Mouse (Mus musculus) limb, embryonic 10.5 days (tissue): ENCODE measurements around the gene Dst. TPM values are rescaled to one million over a fixed set of nuclear protein-coding genes. Genes with fewer than 3 reads are reported as not detected.
A peak's percentile ranks its signal among the peaks of the same experiment; 100 is the strongest.

Experiments used
- DNase-seq: peaks from one replicate; pipeline ENCODE4 v3.0.0-alpha.2; 2017; ENCODE audit warnings: low spot score
- H3K27ac ChIP-seq: fragments of 300-500 bp; sonication (generic); 2 replicates; pipeline ENCODE4 v1.5.1; 2016; ENCODE audit warnings: mild to moderate bottlenecking
- H3K27me3 ChIP-seq: fragments of 300-500 bp; sonication (generic); 2 replicates; pipeline ENCODE4 v1.6.1; 2016; ENCODE audit warnings: low read depth, mild to moderate bottlenecking; ENCODE audit not compliant: poor library complexity, severe bottlenecking
- H3K36me3 ChIP-seq: fragments of 300-500 bp; sonication (generic); 2 replicates; pipeline ENCODE4 v1.6.1; 2016; ENCODE audit warnings: mild to moderate bottlenecking, moderate library complexity
- H3K4me1 ChIP-seq: fragments of 300-500 bp; sonication (generic); 2 replicates; pipeline ENCODE4 v1.6.1; 2016
- H3K4me3 ChIP-seq: fragments of 300-500 bp; sonication (generic); 2 replicates; pipeline ENCODE4 v1.5.1; 2016; ENCODE audit warnings: mild to moderate bottlenecking, moderate library complexity
- H3K9me3 ChIP-seq: fragments of 300-500 bp; sonication (generic); replicated peaks from 2 replicates; pipeline ENCODE4 v1.6.1; 2016; ENCODE audit warnings: mild to moderate bottlenecking
- WGBS: fragments of 180-500 bp; shearing (Covaris S2); methylation state at CpG from one replicate; pipeline ENCODE4 v1.1.7; 2016; 5-methylcytosine and 5-hydroxymethylcytosine counted together
- polyA plus RNA-seq: library from polyadenylated mRNA; unstranded; fragments of >200 nt; fragmentation: Nextera tagmentation; extraction: Ambion mirVana; gene quantifications from 2 replicates; pipeline ENCODE4 v1.2.1, GENCODE M21; 2016

Gene Dst
- polyA plus RNA-seq, 1 experiment from 2014 or later, result 9.7 TPM

GRCm38 (mm10) chr1:34020599-34020998 lies 112.6 kb downstream of the Dst start:
- DNase-seq, result no peak
- H3K9me3 ChIP-seq, result no peaks in the 10 kb centered on the region
- H3K36me3 ChIP-seq, result no peaks in the 10 kb centered on the region
- peaks cover 21% of the 10 kb centered on the region for H3K4me1 ChIP-seq
- 89% methylated on average over 6 of the region's 6 CpGs for WGBS
- no peaks in the 10 kb centered on the region for H3K27me3 ChIP-seq
- H3K27ac ChIP-seq, result peak overlapping the region; percentile 73; the same call in 1 of the 2 replicates
- H3K4me3 ChIP-seq, result no peak overlapping the region

- peaks cover 21% of the 10 kb centered on the region for H3K4me1 ChIP-seq
- no peaks in the 10 kb centered on the region for H3K36me3 ChIP-seq
- H3K4me3 ChIP-seq, result no peak overlapping the region
- H3K27me3 ChIP-seq, result no peaks in the 10 kb centered on the region
- DNase-seq, result no peak
- 86% methylated on average over 2 of the region's 2 CpGs for WGBS
- no peak overlapping the region for H3K27ac ChIP-seq
- H3K9me3 ChIP-seq, result no peaks in the 10 kb centered on the region
These were observed 113.5 kb downstream of the Dst start for GRCm38 (mm10) chr1:34021574-34021973.

- no peak for DNase-seq
- Histone ChIP-seq H3K27ac (no peak overlapping the region), H3K4me1 (peaks cover 21% of the 10 kb centered on the region), H3K4me3 (no peak overlapping the region), H3K36me3 (no peaks in the 10 kb centered on the region), H3K9me3 (no peaks in the 10 kb centered on the region), H3K27me3 (no peaks in the 10 kb centered on the region)
- 79% methylated on average over 9 of the region's 9 CpGs for WGBS
These were observed 115.1 kb downstream of the Dst start for GRCm38 (mm10) chr1:34023154-34023553.

GRCm38 (mm10) chr1:34025879-34026278 lies 117.9 kb downstream of the Dst start:
- DNase-seq, result no peak
- Histone ChIP-seq H3K27me3 (no peaks in the 10 kb centered on the region), H3K36me3 (no peaks in the 10 kb centered on the region), H3K27ac (no peak overlapping the region), H3K9me3 (no peaks in the 10 kb centered on the region), H3K4me3 (no peak overlapping the region), H3K4me1 (peaks cover 12% of the 10 kb centered on the region; the same call in 1 of the 2 replicates)
- 80% methylated on average over 6 of the region's 6 CpGs for WGBS

GRCm38 (mm10) chr1:34028722-34029121 lies 120.7 kb downstream of the Dst start:
- Histone ChIP-seq H3K9me3 (no peaks in the 10 kb centered on the region), H3K36me3 (no peaks in the 10 kb centered on the region), H3K27me3 (no peaks in the 10 kb centered on the region), H3K4me1 (peaks cover 5% of the 10 kb centered on the region; the same call in 1 of the 2 replicates), H3K27ac (no peak overlapping the region), H3K4me3 (no peak overlapping the region)
- 86% methylated on average over 5 of the region's 5 CpGs for WGBS
- no peak for DNase-seq

GRCm38 (mm10) chr1:34030330-34031021 lies 122.5 kb downstream of the Dst start:
- Histone ChIP-seq H3K27ac (no peak overlapping the region), H3K9me3 (no peaks in the 10 kb centered on the region), H3K36me3 (no peaks in the 10 kb centered on the region), H3K4me3 (no peak overlapping the region), H3K27me3 (no peaks in the 10 kb centered on the region), H3K4me1 (peaks cover 7% of the 10 kb centered on the region; the same call in 1 of the 2 replicates)
- DNase-seq, result no peak
- 85% methylated on average over 17 of the region's 17 CpGs for WGBS

GRCm38 (mm10) chr1:34033052-34033451 lies 125.0 kb downstream of the Dst start:
- H3K4me3 ChIP-seq, result no peak overlapping the region
- peaks cover 10% of the 10 kb centered on the region; the same call in 1 of the 2 replicates for H3K4me1 ChIP-seq
- H3K27ac ChIP-seq, result no peak overlapping the region
- no peaks in the 10 kb centered on the region for H3K27me3 ChIP-seq
- DNase-seq, result no peak
- no peaks in the 10 kb centered on the region for H3K36me3 ChIP-seq
- no peaks in the 10 kb centered on the region for H3K9me3 ChIP-seq
- WGBS, result 81% methylated on average over 5 of the region's 5 CpGs

- H3K4me1 ChIP-seq, result peaks cover 10% of the 10 kb centered on the region; the same call in 1 of the 2 replicates
- 100% methylated on average over 1 of the region's 1 CpGs for WGBS
- H3K27me3 ChIP-seq, result no peaks in the 10 kb centered on the region
- H3K9me3 ChIP-seq, result no peaks in the 10 kb centered on the region
- H3K36me3 ChIP-seq, result no peaks in the 10 kb centered on the region
- no peak for DNase-seq
- H3K27ac ChIP-seq, result no peak overlapping the region
- H3K4me3 ChIP-seq, result no peak overlapping the region
These were observed 125.5 kb downstream of the Dst start for GRCm38 (mm10) chr1:34033478-34033877.

GRCm38 (mm10) chr1:34033958-34034357 lies 125.9 kb downstream of the Dst start:
- H3K27ac ChIP-seq, result no peak overlapping the region
- peaks cover 10% of the 10 kb centered on the region; the same call in 1 of the 2 replicates for H3K4me1 ChIP-seq
- H3K9me3 ChIP-seq, result no peaks in the 10 kb centered on the region
- H3K36me3 ChIP-seq, result no peaks in the 10 kb centered on the region
- no peak overlapping the region for H3K4me3 ChIP-seq
- no peaks in the 10 kb centered on the region for H3K27me3 ChIP-seq
- 91% methylated on average over 3 of the region's 3 CpGs for WGBS
- no peak for DNase-seq

- peaks cover 9% of the 10 kb centered on the region for H3K4me1 ChIP-seq
- H3K36me3 ChIP-seq, result no peaks in the 10 kb centered on the region
- no peak overlapping the region for H3K4me3 ChIP-seq
- DNase-seq, result no peak
- WGBS, result 94% methylated on average over 12 of the region's 12 CpGs
- H3K9me3 ChIP-seq, result no peaks in the 10 kb centered on the region
- no peak overlapping the region for H3K27ac ChIP-seq
- H3K27me3 ChIP-seq, result no peaks in the 10 kb centered on the region
These were observed 128.1 kb downstream of the Dst start for GRCm38 (mm10) chr1:34036111-34036510.

- WGBS, result 90% methylated on average over 7 of the region's 7 CpGs
- no peaks in the 10 kb centered on the region for H3K9me3 ChIP-seq
- no peak for DNase-seq
- H3K36me3 ChIP-seq, result no peaks in the 10 kb centered on the region
- peaks cover 16% of the 10 kb centered on the region for H3K4me1 ChIP-seq
- no peaks in the 10 kb centered on the region for H3K27me3 ChIP-seq
- no peak overlapping the region for H3K4me3 ChIP-seq
- no peak overlapping the region for H3K27ac ChIP-seq
These were observed 130.5 kb downstream of the Dst start for GRCm38 (mm10) chr1:34038571-34038970.

- H3K27me3 ChIP-seq, result no peaks in the 10 kb centered on the region
- no peaks in the 10 kb centered on the region for H3K9me3 ChIP-seq
- H3K4me3 ChIP-seq, result no peak overlapping the region
- H3K4me1 ChIP-seq, result peaks cover 16% of the 10 kb centered on the region
- no peaks in the 10 kb centered on the region for H3K36me3 ChIP-seq
- WGBS, result 63% methylated on average over 3 of the region's 3 CpGs
- no peak overlapping the region for H3K27ac ChIP-seq
- no peak for DNase-seq
These were observed 132.0 kb downstream of the Dst start for GRCm38 (mm10) chr1:34040049-34040448.

- Histone ChIP-seq H3K27me3 (no peaks in the 10 kb centered on the region), H3K9me3 (no peaks in the 10 kb centered on the region), H3K36me3 (no peaks in the 10 kb centered on the region), H3K4me3 (no peak overlapping the region), H3K4me1 (peaks cover 15% of the 10 kb centered on the region), H3K27ac (no peak overlapping the region)
- no peak for DNase-seq
- WGBS, result 38% methylated on average over 8 of the region's 8 CpGs
These were observed 133.1 kb downstream of the Dst start for GRCm38 (mm10) chr1:34040901-34041721.
